Comparison of ENCODE assay signal across 10 mouse cellular contexts in genomic region chr2:126635939-126636823, GRCm38 (mm10). TPM values are rescaled to one million over a fixed set of nuclear protein-coding genes. Genes with fewer than 3 reads are reported as not detected.
A peak's percentile ranks its signal among the peaks of the same experiment; 100 is the strongest.
DNase-seq lines count a peak whose midpoint lies in the region; ATAC-seq lines count a peak whose summit lies in the region.
"Had no signal": no experiment of that assay in that cellular context is flagged by ENCODE, and none has a peak within 500 bp of the region (broad histone marks: within the 10 kb centered on the region; RNA-seq: fewer than 3 reads in every experiment).

No protein-coding gene starts in this region.

- no peak overlapping the region for H3K9ac ChIP-seq in midbrain, embryonic 16.5 days (ENCODE audit: low read depth, low read length)
- H3K9ac ChIP-seq in forebrain, embryonic 15.5 days (replicated peaks), result no peak overlapping the region
- H3K9ac ChIP-seq: midbrain, embryonic 12.5 days had no signal

- ATAC-seq in megakaryocyte, adult 5-6 weeks (ENCODE audit: poor library complexity, severe bottlenecking), result peak; percentile 94
- no peak for ATAC-seq in midbrain, embryonic 16.5 days
- no peak for ATAC-seq in forebrain, embryonic 15.5 days (replicated peaks)

- H3K4me1 ChIP-seq in brown adipose tissue, adult 24 weeks (ENCODE audit: control insufficient read depth, insufficient read depth, insufficient read length, low read length), result peaks cover 2% of the 10 kb centered on the region; the same call in 1 of the 2 replicates
- H3K4me1 ChIP-seq in midbrain, embryonic 16.5 days (ENCODE audit: control insufficient read depth, insufficient read depth, low read length), result no peaks in the 10 kb centered on the region
- no peaks in the 10 kb centered on the region for H3K4me1 ChIP-seq in forebrain, embryonic 15.5 days
- H3K4me1 ChIP-seq: midbrain, embryonic 12.5 days had no signal

- peaks cover 11% of the 10 kb centered on the region for H3K36me3 ChIP-seq in midbrain, embryonic 16.5 days (ENCODE audit: control insufficient read depth, insufficient read depth, low read length)
- H3K36me3 ChIP-seq in forebrain, embryonic 15.5 days, result peaks cover 30% of the 10 kb centered on the region

- no peak overlapping the region for H3K4me2 ChIP-seq in midbrain, embryonic 16.5 days (ENCODE audit: low read length)
- no peak overlapping the region for H3K4me2 ChIP-seq in forebrain, embryonic 15.5 days (replicated peaks)
- H3K4me2 ChIP-seq: midbrain, embryonic 12.5 days had no signal

- H3K4me3 ChIP-seq in brown adipose tissue, adult 24 weeks (ENCODE audit: insufficient read depth, low read depth, low read length), result no peak overlapping the region
- H3K4me3 ChIP-seq in midbrain, embryonic 16.5 days (ENCODE audit: low read depth, low read length), result no peak overlapping the region
- H3K4me3 ChIP-seq in forebrain, embryonic 15.5 days, result no peak overlapping the region
- H3K4me3 ChIP-seq: erythroblast, embryonic 14.5 days; midbrain, embryonic 12.5 days had no signal

- no peaks in the 10 kb centered on the region for H3K9me3 ChIP-seq in midbrain, embryonic 16.5 days (replicated peaks; ENCODE audit: control insufficient read depth, low read length, poor library complexity, severe bottlenecking)
- H3K9me3 ChIP-seq in forebrain, embryonic 15.5 days, result no peaks in the 10 kb centered on the region

- WGBS in midbrain, embryonic 16.5 days, result 85% methylated on average over 12 of the region's 12 CpGs
- WGBS in forebrain, embryonic 15.5 days, result 80% methylated on average over 12 of the region's 12 CpGs

- DNase-seq in adrenal gland, postnatal 36 days, result peak; percentile 4 to 36
- no peak for DNase-seq in adrenal gland, adult 2 months
- DNase-seq in kidney, adult 8-10 months, result peak; percentile 58 to 70
- no peak for DNase-seq in urinary bladder, postnatal 10 days (ENCODE audit: low spot score)

- H3K27me3 ChIP-seq in midbrain, embryonic 16.5 days (ENCODE audit: control insufficient read depth, insufficient read depth, low read depth, low read length), result no peaks in the 10 kb centered on the region
- H3K27me3 ChIP-seq in forebrain, embryonic 15.5 days, result no peaks in the 10 kb centered on the region
- H3K27me3 ChIP-seq: midbrain, embryonic 12.5 days had no signal

- H3K27ac ChIP-seq in brown adipose tissue, adult 24 weeks (replicated peaks; ENCODE audit: low read depth, low read length), result peak overlapping the region; percentile 67
- H3K27ac ChIP-seq in midbrain, embryonic 16.5 days (ENCODE audit: low read length), result no peak overlapping the region
- H3K27ac ChIP-seq in forebrain, embryonic 15.5 days (replicated peaks), result no peak overlapping the region
- H3K27ac ChIP-seq: midbrain, embryonic 12.5 days had no signal

RNA-seq across cellular contexts. Expression of gene Hdc, which starts 17.1 kb away (rescaled TPM):
- total RNA-seq in adrenal gland, postnatal 36 days (2021), result 10 to 100 TPM in 1 of 2 experiments, 1 to 10 TPM in 1; 2.6 to 25.9 TPM
- total RNA-seq in adrenal gland, adult 2 months (2021), result 10 to 100 TPM in 1 of 2 experiments, 1 to 10 TPM in 1; 2.0 to 51.8 TPM
- 6.9 and 10.2 TPM in 2 replicates for polyA plus RNA-seq in adrenal gland, adult 2 months (2012; rRNA removed)
- polyA plus RNA-seq in brown adipose tissue, adult 24 weeks (2012; ENCODE audit: insufficient read depth, insufficient read length, missing spikeins), result 1.4 and 2.1 TPM in 2 replicates
- 21.5 and 30.3 TPM in 2 replicates for total RNA-seq in megakaryocyte, adult 5-6 weeks (2015)
- 42.8 and 48.0 TPM in 2 replicates for total RNA-seq in megakaryocyte, adult 5-6 weeks (2017)
- 1.1 and 1.7 TPM in 2 replicates for polyA plus RNA-seq in midbrain, embryonic 16.5 days (2015; fragmentation: Nextera tagmentation; extraction: Ambion mirVana)
- 1.4 and 2.4 TPM in 2 replicates for polyA plus RNA-seq in forebrain, embryonic 15.5 days (2015; fragmentation: Nextera tagmentation; extraction: Ambion mirVana)

RNA-seq across cellular contexts. Expression of gene Gabpb1, which starts 40.0 kb away (rescaled TPM):
- total RNA-seq in adrenal gland, postnatal 36 days (2021), result 10 to 100 TPM; 15.3 to 19.5 TPM
- total RNA-seq in adrenal gland, adult 2 months (2021), result 10 to 100 TPM; 14.9 to 22.3 TPM
- 1.9 and 4.1 TPM in 2 replicates for polyA plus RNA-seq in adrenal gland, adult 2 months (2012; rRNA removed)
- 4.0 and 6.6 TPM in 2 replicates for polyA plus RNA-seq in brown adipose tissue, adult 24 weeks (2012; ENCODE audit: insufficient read depth, insufficient read length, missing spikeins)
- 33.0 and 34.7 TPM in 2 replicates for total RNA-seq in megakaryocyte, adult 5-6 weeks (2015)
- total RNA-seq in megakaryocyte, adult 5-6 weeks (2017), result 23.5 and 29.8 TPM in 2 replicates
- 39.2 and 43.3 TPM in 2 replicates for polyA plus RNA-seq in midbrain, embryonic 16.5 days (2015; fragmentation: Nextera tagmentation; extraction: Ambion mirVana)
- 57.4 and 58.1 TPM in 2 replicates for polyA plus RNA-seq in forebrain, embryonic 15.5 days (2015; fragmentation: Nextera tagmentation; extraction: Ambion mirVana)

Comparison
In these comparisons a context has a peak if more than half of its experiments do, and no peak if none do; other contexts are left out.
1. DNase-seq: peak in adrenal gland, postnatal 36 days (2 of 2) and kidney, adult 8-10 months (2 of 2); none in adrenal gland, adult 2 months (single experiment) and urinary bladder, postnatal 10 days (single experiment).